Comparison of ENCODE assay signal across 1 mouse cellular context in genomic region chr9:108806379-108806778, GRCm38 (mm10).
TF ChIP-seq lines count a peak whose summit lies in the region.

No protein-coding gene starts in this region.

TF ChIP-seq in MEL, 35 proteins besides CTCF, POLR2A, EP300 and RAD21:
- TF ChIP-seq ETS1 (IDR thresholded peaks at IDR 0.05; ENCODE audit: low read depth, low read length) = no peak
- no peak for TF ChIP-seq USF1 (IDR thresholded peaks at IDR 0.05; ENCODE audit: low read depth, low read length)
- TF ChIP-seq CHD2 (IDR thresholded peaks at IDR 0.05; ENCODE audit: low read length) = no peak
- no peak for TF ChIP-seq E2F4 (IDR thresholded peaks at IDR 0.05; ENCODE audit: borderline replicate concordance, low read depth, low read length)
- TF ChIP-seq TAL1 (IDR thresholded peaks at IDR 0.05; ENCODE audit: low read length) = no peak
- no peak for TF ChIP-seq NELFE (IDR thresholded peaks at IDR 0.05; ENCODE audit: low read depth, low read length)
- TF ChIP-seq CHD1 (IDR thresholded peaks at IDR 0.05; ENCODE audit: low read depth, low read length) = no peak
- no peak for TF ChIP-seq POLR2AphosphoS5 (IDR thresholded peaks at IDR 0.05; ENCODE audit: borderline replicate concordance, low read depth, low read length)
- no peak for TF ChIP-seq SMC3 (IDR thresholded peaks at IDR 0.05; ENCODE audit: low read depth, low read length)
- no peak for TF ChIP-seq MYB (IDR thresholded peaks at IDR 0.05; ENCODE audit: low read depth, low read length)
- TF ChIP-seq MAZ (IDR thresholded peaks at IDR 0.05; ENCODE audit: low read depth, low read length) = no peak
- no peak for TF ChIP-seq RCOR1 (IDR thresholded peaks at IDR 0.05; ENCODE audit: low read depth, low read length)
- no peak for TF ChIP-seq ZKSCAN1 (IDR thresholded peaks at IDR 0.05; ENCODE audit: low read depth, low read length)
- no peak for TF ChIP-seq TBP (IDR thresholded peaks at IDR 0.05; ENCODE audit: low read depth, low read length)
- TF ChIP-seq ZC3H11A (IDR thresholded peaks at IDR 0.05; ENCODE audit: low read depth, low read length) = no peak
- TF ChIP-seq GABPA (IDR thresholded peaks at IDR 0.05; ENCODE audit: low read depth, low read length) = no peak
- no peak for TF ChIP-seq JUND (IDR thresholded peaks at IDR 0.05; ENCODE audit: low read depth, low read length)
- no peak for TF ChIP-seq MAFK (IDR thresholded peaks at IDR 0.05; ENCODE audit: borderline replicate concordance, low read depth, low read length)
- no peak; the same call in 1 of the 2 replicates for TF ChIP-seq POLR2AphosphoS2 (IDR thresholded peaks at IDR 0.05; ENCODE audit: low read length)
- TF ChIP-seq ZNF384 (IDR thresholded peaks at IDR 0.05; ENCODE audit: low read depth, low read length) = no peak
